Mouse (Mus musculus) brain, embryonic 14.5 days (tissue): Measurements from ENCODE around the gene Eef2kmt.

ENCODE experiments used
- CTCF ChIP-seq: fragments of 200-500 bp; IDR thresholded peaks from 2 replicates; pipeline ENCODE4 v1.5.1; 2012; ENCODE audit warnings: inconsistent platforms, mild to moderate bottlenecking, moderate library complexity, borderline replicate concordance; ENCODE audit not compliant: insufficient read depth, insufficient read length; ENCODE audit errors: extremely low read depth
- POLR2A ChIP-seq: fragments of 200-500 bp; IDR thresholded peaks from 2 replicates; pipeline ENCODE4 v1.6.1; 2012; ENCODE audit warnings: mild to moderate bottlenecking, inconsistent platforms, borderline replicate concordance; ENCODE audit not compliant: poor library complexity, insufficient read depth, insufficient read length, severe bottlenecking; ENCODE audit errors: extremely low read depth

DNA sequence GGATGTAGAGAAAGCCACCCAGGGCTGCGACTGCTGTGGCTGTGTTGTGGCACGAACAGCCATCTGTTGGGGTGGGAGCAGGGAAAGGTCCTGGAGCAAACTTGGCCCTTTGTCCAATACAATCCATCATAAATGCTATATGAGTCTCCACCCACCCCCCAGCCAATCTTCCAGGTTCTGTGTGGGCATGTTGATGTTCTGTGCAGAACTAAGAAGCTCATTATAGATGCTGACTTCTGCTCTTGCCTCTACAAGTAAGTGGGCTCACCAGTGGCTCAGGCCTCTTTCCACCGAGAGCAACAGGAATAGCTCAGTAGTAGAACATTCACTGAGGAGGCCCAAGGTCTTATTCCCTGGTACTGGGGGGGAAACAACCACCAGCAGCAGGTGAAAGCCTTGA, 43.6 kb downstream of the Eef2kmt start:
- no peak for TF ChIP-seq POLR2A
- TF ChIP-seq CTCF: no peak
